Mouse (Mus musculus) kidney, adult 18-20 months (tissue): ENCODE measurements around the gene Vps8.

Source experiments
- DNase-seq: peaks from one replicate; pipeline ENCODE4 v3.0.0; 2021

The Vps8 gene

DNA sequence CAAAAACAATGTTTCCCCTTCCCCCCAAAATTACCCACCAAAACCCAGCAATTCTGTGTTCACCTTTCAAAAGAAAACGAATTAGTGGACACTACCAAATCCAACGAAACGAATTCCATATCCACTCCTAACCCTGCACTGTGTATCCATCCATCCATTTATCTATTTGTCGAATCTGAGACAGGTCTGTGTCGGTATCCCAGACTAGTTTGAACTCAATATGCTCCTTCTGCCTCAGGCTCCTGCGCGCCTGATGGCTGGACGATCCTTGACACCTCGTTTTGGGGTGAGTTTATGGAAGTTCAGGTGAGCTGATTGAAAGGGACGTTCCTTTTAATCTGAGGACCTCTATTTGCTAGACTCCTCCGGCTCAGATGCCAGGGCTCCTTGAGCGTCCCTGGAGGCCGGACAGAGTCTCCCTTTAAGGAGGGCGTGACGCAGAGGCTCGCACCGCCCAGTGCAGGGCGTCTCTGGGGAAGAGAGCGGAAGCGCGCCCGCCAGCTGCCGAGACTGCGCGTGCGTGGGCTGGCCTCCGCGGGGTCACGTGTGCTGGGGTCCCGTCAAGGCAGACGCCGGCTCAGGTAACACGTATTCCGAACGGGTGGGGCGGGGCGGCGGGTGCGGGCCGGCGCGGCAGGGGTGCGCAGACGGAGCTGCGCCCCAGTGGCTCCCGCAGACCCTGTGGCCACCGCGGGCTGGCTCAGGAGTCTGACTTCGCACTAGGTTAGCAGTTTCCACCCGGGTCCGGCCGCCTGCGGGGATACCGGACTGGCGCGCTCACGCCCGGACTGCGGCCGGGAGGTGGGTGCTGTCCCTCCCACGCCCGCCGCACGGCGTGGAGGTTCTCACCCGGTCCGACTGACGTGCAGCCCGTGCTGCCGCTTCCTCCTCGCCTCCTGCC lies at the start of gene Vps8:
TSS of gene Vps8 (plus strand) at position 474 of the 901 bp plus-strand sequence.
- peak; percentile 94 for DNase-seq

DNA sequence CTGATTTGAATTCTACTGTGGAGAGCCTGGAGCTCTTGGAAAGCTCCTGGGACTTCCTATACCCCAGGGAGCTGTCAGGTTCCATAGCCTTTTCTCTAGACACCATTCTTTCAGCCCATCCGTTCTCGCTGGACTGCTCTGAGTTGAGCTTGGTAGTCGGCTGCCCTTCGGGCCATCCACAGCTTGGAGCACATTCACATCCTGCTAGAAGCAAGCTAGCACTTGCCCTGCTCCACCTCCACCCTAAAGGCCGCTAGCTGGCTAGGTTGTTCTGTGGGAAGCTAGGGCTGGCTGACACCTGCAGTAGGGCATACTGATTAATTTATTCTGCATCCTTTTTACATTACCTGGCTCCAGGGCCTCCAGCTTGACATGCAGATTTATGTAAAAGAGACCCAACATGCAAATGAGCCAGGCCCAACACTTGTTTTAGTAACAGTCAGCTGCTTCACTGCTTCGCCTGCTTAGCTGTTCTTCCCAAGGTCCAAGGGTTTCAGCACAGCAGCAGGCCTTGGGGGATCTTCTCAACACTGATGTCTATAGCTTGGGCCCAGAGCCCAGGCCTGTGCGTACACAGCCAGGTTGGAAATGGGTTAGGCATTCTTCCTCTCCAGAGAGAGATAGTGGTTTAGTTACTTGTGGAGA lies 49.5 kb upstream of the Vps8 start:
- no peak for DNase-seq

DNA sequence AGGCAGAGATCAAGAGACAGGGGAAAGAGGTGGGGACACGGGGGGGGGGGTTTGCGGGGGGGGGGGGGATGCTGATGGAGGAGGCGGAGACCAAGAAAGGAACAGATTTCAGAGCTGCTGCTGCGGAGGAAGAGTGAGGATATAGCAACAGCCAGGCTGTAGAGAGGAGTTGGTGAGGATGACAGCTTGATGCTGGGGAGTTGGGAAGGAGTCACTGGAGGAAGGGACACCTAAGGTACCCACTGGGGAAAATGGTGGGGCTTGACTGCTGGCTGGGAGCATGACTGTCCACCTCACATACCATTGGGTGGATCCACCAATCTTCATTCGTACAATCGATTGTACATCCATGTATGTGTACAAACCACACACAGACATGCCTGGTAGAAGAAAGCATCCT lies 48.9 kb upstream of the Vps8 start:
- no peak for DNase-seq

DNA sequence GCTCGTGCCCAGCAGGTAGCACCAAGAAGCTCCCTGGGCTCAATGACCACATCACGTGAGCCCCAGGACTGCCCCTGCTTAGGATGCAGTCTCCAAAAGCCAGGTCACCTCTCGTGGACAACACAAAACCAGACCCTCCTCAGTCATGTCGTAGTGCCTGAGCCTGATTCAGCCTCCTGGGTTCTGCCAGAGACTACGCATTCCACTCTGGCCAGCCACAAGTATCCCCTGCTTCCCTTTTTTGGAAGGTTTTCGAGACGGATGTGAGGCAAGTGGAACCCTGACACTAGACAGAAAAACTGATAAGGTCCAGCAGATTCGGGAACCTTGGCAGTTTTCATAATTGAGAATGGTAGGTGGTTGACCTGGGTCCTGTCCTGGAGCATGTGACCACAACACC lies 47.8 kb upstream of the Vps8 start:
- no peak for DNase-seq

DNA sequence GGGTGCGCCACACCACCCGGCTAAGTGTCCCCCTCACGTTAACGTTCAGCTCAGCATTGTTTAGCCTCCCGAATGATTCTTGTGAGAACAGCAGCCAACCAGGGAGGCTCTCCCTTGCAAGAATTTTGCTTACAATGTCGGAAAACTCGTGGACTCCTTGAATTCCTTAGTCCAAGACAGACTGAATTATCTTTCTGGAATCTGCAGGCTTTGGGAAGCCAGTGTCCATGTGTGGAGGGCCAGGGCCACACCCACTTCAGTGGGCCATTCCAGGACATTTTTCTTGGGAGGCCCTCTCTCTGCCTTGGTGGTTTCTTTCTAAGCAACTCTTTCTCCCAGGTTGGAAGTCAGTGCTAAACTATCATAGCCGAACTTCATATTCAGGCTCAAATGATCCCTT lies 46.6 kb upstream of the Vps8 start:
- DNase-seq, result no peak

DNA sequence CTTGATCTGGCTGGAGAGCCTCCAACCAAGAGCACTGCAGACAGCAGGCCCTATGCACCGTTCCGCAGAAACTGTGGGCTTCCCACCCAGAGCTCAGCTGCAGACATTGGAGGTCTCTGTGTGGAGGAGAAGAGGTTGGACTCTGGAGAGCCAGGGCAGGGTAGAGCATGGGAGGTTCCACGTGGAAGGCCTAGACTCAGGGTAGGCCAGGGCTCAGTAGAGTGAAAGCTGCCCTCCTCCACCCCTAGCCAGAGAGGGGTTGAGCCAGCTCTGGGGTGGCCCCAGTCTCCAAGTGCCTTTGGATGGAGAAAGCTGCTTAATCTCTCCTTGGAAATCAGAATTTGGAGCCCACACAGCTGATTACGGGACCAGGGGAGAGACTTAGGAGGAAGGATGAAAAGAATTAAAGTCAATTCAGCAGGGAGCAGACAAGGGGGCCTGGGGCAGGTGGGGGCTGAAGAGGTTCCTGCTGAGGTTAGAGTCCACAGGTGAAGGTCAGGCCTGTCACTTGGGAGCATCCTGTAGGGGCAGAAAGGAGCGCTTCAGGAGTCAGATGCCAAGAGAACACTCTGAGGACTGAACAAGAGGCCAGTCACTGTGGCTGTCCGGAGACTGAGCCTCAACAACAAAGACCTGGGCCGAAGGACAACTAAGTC lies 45.8 kb upstream of the Vps8 start:
- DNase-seq, result no peak

DNA sequence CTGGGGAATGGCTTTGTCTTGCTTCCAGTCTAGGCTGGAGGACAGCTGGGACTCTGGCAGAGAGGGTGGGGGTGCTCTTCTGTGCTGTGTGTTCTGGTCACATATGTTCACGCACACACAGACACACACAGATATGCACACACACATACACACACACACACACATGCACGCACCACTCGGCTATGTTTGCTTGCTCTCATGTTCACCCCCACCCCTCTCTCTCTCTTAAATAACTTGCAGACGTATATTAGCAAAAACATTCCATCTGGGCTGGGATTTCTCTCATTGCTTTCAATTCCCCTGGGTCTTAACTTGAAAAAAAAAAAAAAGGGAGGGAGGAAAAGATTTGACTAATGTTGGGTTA lies 45.3 kb upstream of the Vps8 start:
- no peak for DNase-seq

DNA sequence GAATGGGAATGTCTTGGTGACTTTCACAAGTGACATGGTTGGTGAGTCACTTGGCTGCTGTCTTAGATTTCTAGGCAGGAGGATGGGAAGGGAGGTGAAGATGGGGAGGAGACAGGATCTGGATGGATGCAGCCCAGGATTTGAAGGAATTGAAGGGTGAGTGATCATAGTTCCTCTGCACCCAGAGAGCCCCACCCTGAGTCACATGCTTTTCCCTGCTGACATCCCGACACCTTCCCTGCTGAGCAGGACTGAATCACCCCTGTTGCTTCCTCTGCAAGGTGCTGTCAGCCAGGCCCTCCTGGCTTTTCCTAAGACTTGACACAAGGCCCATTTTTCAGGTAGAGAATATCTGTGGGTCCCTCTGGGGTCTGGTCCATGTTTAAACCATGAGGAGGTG lies 41.4 kb upstream of the Vps8 start:
- no peak for DNase-seq

DNA sequence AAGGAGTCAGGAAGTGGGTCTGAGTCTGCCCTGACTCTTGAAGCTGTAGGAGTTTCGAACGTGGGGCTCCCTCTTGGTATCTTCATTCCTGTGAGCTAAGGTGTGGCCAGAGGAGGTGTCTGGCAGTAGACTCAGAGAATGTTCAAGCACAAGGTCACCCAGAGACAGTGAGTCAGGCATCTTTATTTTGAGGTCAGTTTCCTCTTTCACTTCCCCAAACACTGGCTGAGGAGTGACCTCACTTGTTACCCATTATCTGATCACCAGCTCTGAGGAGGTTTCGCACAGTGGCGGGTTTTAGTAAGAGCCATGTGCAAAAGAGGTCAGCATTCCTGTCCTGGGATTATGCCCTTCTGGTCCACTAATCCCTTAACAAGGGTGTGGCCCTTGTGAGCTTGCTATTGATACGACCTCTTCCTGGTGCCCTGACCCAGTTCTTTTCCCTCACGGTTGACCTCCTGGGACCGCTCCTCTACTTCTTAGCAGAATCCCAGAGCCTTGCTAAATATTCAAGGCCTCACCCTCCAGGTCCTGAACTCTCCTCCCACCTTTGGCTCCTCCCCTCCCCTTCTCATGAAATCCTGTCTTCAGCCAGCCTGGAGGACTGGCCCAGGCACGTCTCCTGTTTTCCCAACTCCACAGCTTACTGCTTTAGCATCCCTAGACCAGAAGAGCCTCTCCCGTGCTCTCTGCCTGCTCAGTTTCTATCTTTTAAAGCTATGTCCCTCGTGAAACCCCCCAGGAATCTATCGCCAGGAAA lies 40.6 kb upstream of the Vps8 start:
- no peak for DNase-seq

DNA sequence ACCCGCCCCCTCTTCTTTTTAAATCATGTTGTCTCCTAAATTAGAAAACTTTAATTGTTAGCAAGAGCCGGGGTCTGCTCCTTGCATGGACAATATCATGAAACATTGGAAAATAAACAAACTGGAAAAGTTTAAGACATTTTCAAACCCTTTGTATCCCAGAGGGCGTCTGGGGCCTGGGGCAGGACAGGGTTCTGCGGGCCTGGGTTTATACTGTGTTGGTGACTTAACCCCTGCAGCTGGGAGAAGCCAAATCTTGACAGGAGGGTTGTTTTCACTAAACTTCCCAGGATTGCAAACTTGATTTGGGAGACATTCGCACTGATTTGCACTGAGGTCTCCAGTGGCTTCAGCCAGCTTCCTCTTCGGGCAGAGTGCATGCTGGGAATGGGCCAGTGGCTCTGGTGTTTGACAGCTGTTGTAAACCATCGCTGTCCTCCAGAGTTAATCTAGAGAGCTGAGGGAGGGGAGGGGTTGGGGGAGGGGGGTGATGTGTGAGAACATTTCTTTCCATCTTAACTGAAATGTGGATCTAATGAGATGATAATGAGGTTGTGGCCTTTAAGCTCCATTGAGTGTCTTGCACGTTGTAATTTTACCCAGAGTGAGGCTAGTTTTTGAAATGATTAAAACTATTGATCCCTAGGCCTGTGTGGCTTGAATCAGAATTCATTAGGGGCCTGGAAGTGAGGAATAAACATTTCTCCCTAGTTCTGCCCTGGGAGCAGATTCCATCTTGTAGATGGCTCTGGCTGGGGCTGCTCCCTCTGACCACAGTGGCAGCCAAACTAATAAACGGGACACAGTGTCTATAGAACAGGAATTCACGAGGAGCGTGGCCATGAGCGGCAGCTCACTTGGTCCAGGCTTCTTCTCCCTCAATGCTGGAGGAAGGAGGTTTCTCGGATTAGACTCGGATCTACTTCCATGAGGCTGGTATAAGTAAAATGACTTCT lies 36.7 kb upstream of the Vps8 start:
- no peak for DNase-seq

DNA sequence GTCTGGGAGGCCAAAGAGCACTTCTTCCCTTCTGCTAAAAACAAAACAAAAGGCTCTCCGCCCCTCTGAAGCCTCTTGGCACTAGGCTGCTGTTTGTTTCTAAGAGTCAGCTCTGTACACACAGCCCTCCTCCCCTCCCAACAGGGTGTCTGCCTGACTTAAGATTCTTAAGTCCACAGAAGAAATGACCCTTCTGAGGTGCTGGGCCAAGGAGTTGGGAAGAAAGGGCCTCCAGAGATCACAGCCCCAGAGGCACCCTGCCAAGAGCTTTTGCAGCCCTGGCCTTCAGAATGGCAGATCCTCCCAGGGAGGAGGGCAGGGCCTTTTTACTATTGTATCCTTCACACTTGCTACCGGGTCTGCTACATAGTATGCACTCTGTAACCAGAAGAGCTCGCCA lies 33.6 kb upstream of the Vps8 start:
- DNase-seq, result peak; percentile 12

DNA sequence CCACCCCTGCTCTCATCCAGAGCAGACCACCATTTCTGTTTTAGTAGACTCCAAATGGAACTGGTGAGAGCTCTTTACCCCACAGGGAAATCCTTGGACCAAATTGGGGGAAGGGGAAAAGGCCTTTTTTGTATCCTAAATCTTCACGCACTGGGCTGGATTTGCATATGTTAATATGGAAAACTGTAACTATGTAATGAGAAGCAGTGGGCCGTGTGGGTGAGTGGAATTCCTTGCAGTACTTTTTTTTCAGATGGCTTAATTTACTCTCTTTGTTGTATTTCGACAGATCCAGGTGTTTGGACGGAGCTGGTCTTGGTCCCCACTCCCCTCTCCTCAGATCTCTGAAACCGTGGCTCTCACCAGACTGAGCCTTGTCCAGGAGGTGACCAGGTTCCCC lies 32.2 kb upstream of the Vps8 start:
- no peak for DNase-seq

DNA sequence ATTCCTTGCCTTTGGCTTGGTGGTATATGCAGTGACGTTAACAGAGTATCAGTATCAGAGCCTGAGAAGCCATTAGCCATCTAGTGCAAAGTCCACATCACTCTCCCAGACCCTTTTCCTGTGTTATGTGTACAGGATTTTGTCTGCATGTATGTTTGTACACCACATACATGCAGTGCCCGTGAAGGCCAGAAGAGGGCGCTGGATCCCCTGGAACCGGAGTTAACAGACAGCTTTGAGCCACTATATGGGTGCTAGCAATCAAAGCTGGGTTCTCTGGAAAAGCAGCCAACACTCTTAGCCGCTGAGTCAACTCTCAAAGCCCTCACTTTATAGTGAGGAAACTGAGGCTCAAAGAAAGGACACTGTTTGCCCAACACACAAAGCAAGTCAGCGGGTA lies 30.8 kb upstream of the Vps8 start:
- DNase-seq, result no peak

DNA sequence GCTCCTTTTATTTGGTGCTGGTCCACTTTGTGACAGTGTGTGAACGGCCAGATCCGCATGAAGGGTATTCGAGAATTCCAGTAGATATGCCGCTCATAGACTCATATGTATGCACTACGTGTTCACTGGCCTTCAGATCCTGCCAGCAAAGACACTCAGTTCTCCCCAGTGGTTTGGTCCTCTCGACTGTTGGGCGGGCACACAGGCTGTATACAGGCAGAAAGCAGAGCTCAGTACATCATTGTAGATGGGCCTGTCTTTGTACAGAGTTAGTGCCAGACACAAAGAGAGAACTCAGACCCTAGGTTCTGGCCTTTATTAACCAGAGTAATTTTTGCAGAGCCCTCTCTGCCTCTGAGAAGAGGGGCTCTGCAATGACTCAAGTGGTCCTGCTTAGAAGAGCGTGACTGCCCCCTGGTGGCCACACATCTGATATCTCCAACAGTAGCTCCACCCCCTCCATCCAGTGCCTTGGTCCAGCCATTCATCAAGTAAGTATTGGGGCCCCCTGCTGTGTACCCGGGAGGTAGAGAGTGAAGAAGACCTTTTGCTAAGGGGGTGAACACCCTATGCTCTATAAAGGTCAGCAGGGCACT lies 30.3 kb upstream of the Vps8 start:
- DNase-seq, result peak; percentile 82

DNA sequence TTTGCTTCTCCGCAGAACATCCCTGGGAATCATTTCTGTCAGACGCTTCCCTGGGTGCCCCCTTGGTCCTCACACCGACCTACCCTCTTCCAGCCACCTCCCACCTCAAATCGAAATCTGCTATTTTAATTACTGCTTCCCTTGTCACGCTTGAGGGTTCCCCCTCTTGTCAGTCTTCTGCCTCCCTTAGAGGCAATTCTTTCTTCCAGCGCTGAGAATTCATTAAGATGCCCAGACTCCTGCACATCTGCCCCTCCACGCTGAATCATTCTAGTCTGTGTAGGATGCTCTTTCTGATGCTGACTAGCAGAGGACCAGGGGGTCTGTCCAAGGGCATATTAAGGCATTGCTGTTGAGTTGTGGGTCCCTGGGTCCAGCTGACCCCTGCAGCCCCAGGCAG lies 27.4 kb upstream of the Vps8 start:
- no peak for DNase-seq

DNA sequence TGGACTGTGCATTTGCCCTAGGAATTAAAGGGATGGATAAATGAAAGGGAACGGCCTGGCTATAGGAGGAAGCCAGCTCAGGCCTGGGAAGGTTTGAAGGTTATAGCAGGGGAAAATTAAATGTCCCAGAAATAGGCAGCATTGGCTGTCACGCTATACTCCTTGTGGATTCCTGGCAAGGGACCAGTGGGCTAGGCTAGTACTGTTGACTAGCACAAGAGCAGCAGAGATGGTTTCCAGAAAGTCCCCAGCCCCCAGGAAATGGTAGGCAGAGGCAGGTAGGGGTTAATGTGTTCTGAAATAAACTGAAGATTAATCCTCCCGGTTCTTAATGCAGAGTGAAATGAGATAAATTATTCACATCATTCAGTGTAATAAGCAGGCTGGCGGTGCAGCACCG lies 25.2 kb upstream of the Vps8 start:
- DNase-seq, result no peak

DNA sequence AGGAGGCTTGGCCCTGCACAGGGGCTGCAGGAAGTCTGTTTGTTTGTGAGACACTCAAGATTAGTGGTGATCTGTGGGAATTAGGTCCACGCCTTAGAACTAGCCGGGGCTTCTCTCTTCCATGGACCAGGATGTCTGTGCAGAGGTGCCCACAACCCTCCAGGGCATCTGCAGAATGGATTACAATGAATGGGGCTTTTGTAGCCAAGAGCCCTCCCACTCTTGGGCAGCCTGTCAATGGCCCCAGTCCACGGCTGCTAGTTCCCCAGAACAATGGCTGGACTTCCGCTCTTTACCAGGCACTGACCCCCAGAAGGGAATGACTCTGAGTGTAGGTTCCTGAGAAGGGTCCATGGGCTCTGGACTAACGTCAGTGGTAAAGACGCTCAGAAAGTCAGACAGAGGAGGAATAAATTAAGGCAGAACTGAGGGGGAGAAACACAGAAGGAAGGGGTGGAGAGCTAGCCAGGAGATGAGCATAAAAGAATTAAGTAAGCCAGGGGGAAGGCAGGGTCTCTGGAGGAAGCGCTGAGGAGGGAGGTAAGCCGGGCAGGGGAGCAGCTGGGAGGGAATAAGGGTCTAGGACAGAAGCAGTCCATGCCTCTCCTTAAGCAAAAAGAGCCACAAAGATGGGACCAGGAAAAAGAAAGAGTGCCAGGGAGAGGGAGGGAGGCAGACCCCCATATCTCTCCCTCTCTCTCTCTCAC lies 24.4 kb upstream of the Vps8 start:
- DNase-seq, result no peak

DNA sequence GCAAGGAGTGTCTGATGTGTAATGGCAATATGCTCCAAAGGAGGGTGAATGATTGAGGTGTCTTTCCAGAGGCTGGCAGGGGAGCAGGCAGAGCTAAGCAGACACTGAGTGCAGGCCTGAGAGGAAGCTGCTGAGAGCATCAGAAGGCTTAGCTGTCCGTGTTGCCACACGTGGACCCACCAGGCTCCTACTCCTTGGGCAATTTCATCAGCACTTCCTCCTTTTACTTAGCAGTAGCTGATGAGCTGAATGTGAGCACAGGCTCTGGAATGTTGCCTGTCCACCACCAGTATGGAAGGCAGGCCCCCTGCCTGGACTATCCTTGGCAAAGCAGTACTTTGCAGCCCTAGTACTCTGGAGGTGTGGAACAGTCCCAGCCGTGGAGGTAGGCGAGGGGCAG lies 23.0 kb upstream of the Vps8 start:
- no peak for DNase-seq

DNA sequence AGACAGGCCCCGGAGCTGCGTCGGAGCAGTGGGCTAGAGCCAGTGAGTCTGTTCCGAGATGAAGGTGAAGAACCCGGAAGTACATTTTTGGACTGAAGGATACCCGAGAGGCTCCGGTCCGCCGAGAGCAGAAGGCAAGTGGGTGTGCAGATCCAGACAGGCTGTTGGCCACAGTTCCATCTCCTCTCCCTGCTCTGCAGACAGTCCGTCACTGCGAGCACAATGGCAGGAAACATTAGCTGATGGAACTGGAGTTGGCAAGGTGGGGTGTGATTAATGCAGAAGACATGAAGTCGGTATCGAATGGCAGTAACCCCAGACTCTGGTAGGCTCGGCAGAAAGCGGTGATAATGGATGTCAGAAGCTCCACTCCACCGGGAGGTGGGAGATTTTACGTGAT lies 20.9 kb upstream of the Vps8 start:
- DNase-seq, result no peak

DNA sequence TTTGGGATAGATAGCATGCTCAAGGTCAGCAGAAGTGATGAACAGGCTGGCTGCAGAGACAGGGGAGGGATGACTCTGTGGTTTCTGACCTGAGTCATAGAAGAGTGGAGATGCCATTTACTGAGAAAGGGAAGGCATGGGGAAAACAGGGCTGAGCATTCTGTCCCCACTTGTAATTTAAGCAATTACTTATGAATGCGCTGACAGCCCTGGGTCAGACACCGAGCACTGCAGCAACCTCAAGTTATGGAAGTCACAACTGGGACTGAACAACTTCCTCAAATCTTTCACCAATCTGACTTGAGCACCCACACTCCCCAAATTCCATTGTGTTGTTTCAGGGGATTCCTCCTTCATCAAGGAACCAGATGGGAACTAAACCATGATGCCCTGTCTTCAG lies 19.5 kb upstream of the Vps8 start:
- DNase-seq, result no peak

DNA sequence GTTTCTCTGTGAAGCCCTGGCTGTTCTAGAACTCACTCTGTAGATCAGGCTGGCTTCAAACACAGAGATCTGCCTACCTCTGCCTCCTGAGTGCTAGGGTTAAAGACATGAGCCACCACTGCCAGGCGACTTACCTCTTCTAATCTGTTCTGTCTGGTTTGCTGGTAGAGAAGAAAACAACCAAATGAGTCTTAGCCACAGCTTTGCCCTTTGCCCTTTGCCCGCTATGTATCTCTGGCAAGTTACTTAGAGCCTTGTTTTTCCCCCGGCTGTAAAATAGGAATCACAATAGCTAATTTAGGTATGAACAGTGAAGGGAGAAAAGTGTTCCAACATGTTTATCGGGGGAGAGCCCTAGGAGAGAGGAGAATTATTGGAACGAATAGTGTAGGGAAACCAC lies 18.3 kb upstream of the Vps8 start:
- DNase-seq, result peak; percentile 22
